Mouse (Mus musculus) spleen, adult 2 months (tissue): ENCODE measurements around the gene Gapvd1.

ENCODE experiments used
- CTCF ChIP-seq: fragments of 200-500 bp; IDR thresholded peaks from 2 replicates; pipeline ENCODE4 v1.5.1; 2011; ENCODE audit warnings: mild to moderate bottlenecking, inconsistent platforms; ENCODE audit not compliant: insufficient read depth, insufficient read length, insufficient replicate concordance; ENCODE audit errors: extremely low read depth
- POLR2A ChIP-seq: fragments of 200-500 bp; IDR thresholded peaks from 2 replicates; pipeline ENCODE4 v1.6.1; 2011; ENCODE audit warnings: low read depth, low read length, inconsistent platforms

DNA sequence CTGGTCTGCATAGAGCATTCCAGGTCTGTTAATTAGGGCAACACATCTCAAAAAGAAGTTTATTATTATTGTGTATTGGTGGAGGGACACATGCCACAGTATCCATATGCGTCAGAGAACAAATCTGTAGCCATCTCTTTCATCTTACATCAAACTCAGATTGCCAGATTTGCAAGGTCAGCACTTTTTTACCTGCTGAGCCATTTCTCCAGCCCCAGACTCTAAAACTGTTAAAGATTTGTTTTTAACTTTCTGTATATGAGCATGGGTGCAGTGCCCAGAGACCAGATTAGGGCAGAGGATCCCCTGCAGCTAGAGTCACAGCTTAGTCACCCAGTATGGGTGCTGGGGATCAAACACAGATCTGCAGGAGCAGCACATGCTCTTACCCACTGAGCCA is 18.4 kb downstream of the Gapvd1 start:
- TF ChIP-seq POLR2A (no peak), CTCF (no peak)
